Mouse (Mus musculus) mesoderm, embryonic 11.5 days (tissue): ENCODE measurements at regions not wholly inside any gene's neighbourhood (a gene's known extent, or its start where the extent isn't known, plus 50 kb on each side); places are given as distances from the start of the nearest gene placed in this dataset.

Experiments
- DNase-seq: peaks from one replicate; pipeline ENCODE4 v3.0.0-alpha.2; 2012; ENCODE audit warnings: low read depth, low spot score

DNA sequence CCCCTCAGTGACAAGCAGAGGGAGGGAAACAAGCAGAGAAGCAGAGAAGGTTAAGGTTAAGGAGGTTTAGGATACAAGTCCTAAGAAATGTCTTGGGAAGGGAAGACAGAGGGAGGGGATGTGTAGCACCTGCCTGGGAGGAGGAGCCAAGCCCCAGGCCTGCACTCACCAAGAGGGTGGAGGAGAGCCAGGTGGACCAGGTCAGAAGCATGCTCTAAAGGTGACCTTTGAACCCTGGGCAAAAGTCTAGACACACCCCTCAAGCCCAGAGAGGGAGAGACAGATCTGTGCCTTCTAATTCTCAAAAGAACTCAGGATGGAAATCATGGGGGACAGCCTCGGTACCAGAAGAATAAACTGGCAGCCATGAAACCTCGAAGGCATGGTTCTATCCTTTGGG is 54.4 kb upstream of the Calm2 start:
- DNase-seq: no peak

DNA sequence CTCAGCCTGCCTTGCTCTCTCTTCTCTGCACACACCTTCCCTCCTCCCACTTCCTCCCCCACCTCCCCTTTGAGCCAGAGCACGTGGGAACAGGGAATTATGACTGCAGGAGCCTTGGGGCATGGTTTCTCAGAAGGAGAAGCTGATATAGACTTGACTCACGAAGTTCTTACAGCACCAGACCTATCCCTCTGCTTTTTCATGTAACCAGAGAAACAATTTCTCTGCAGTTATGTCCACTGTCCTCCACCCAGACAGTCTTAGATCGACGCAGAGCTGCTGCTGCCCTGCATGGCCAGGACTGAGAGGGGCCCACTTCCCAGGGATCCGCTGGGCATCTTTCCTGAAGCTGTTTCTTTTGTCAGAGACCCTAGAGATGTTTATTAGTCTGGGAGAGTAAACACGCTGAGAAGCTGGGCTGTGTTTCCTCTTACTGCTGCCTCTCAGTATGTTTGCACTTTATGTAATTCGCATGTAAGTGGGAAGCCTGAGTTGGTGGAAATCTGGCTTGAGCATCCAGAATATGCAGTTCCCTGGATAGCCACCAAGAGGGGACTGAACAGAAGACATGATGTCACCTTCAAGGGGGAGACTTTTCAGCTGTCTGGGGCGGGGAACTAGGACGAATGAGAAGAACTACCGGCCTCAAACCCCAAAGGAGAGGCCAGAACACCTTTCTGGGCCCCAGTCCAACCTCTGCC is 55.1 kb upstream of the Calm2 start:
- DNase-seq: no peak

DNA sequence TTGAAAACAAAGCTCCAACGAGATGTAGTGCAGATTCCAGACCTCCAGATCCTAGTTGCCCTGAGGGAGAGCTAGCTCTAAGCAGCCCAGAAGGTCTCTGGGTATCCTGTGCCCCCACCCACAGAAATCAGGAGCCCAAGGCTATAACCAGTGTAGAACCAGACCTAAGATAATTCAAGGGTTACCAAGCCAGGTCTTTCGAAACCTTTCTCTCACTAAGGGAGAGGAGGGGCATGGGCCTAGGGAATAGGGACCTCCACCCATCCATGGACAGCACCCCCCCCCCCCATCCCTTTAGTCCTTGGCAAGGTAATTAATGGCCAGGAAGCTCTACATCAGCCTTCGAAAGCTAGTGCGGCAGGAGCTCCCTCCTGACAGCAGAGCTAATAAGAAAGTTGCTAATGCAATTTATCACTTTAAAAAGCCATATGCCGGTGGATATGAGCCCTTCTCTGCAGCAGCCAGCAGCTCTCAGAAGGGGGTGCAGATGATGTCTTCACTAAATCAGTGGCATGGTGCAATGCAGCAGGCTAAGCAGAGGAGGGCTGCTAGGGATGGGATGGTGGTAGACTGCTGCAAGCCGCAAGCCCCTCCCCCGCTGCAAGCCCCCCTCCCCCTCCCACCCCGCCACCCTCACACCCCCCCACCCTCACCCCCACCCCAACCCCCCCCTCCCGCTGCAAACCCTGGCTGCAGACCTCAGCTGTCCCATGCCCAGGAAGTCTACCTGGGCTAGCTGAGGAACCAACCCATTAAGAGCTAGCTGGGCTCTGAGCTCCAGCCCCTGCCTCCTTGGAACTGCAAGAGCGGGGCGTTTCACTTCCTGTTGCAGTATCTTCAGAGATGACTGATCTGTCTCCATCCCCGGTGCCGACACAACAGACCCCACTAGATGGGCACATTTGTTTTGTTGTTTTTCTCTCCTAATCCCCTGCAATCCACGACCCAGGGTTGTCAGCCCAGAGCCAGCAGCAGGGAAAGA is 55.9 kb upstream of the Calm2 start:
- peak; percentile 46 for DNase-seq

DNA sequence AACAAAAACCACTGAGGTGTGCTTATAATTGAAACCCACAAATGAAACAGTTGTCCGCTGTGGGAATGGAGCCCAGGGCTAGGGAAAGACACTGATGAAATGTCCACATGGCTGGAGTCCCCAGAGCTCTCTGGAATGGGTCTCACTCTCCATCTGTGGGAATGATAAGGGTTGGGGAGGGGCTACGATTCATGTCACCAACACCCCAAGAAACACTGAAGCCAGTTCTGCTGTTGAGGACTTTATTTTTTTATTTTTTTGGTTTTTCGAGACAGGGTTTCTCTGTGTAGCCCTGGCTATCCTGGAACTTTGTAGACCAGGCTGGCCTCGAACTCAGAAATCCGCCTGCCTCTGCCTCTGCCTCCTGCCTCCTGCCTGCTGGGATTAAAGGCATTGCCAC is 56.8 kb upstream of the Calm2 start:
- DNase-seq: no peak

DNA sequence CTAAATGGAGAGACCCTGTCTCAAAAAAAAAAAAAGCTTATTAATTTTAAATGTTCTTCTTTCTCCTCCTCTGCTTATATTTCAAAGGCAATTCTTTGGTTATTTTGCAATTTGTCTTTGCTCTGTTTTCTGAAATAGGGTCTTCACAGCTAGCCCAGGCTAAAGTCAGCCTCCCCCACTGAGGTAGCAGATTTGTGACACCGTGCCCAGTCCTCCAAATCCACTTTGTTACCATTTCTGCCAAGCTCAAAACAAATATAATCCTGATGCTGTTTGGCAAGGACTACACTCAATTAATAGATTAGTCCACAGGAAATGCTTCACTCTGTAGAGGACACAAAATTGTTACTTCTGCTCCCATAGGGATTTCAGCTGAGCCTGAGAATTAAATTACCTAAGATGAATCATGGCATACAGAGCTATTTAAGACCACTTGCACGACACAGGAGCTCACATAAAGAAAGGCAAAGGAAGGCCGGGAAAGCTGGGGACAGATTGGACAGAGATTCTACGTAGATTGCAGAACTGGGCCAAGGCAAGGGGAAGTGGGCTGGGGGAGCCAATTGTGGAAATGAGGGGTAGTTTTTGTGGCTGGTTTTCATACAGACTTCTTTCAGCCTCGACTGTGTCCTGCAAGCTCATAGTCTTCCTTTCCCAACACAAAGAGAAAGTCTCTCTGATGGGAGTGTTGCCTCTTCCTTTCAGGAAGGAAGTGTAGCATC is 58.4 kb upstream of the Calm2 start:
- DNase-seq: no peak

DNA sequence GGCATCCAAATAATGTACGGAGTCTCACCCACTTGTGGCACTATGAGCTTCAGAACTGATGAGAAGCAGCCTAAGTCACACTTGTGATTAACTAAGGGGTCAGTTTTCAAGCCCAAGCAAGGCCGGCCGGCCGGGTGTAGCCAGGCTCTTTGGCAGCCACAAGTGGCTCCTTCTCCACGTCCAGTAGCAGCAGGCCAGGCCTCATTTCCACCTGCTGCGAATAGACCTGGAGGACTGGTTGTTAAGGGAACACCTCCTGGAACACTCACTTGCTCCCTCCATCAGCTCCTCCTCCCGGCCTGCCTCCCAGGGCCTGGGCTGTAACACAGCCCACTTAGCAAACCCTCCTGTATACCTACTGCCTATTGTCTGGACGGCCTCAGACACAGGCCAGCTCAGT is 61.1 kb upstream of the Calm2 start:
- DNase-seq: no peak

DNA sequence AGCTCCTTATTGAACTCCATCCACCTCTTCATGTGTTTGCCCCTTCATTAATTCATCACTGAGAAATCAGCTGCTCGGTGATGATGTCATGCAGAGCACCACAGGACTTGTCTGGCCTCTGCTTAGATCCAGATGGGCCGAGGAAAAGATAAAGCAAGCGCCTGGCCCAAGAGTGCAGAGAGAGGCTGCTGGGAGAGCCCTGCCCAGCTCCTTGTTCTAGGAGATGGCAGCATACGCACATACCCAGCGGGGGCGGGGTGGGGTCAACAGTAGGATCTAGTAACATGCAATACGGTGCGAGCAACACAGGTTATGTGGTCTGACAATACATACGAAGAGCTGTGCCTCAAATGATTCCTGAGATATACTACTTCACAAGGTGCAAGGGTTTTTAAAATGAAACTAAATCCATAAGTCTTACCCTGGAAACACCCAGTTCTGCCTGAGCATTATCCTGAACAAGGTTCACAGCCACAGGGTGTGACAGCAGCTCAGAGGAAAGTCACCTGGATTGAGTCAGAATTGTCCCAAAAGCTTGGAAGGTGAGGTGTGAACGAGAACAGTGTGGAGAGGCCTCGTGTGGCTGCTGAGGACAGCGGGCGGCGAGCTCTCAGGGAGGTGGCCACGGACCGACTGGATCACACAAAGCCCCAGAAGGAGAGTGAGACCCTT is 62.0 kb upstream of the Calm2 start:
- no peak for DNase-seq

DNA sequence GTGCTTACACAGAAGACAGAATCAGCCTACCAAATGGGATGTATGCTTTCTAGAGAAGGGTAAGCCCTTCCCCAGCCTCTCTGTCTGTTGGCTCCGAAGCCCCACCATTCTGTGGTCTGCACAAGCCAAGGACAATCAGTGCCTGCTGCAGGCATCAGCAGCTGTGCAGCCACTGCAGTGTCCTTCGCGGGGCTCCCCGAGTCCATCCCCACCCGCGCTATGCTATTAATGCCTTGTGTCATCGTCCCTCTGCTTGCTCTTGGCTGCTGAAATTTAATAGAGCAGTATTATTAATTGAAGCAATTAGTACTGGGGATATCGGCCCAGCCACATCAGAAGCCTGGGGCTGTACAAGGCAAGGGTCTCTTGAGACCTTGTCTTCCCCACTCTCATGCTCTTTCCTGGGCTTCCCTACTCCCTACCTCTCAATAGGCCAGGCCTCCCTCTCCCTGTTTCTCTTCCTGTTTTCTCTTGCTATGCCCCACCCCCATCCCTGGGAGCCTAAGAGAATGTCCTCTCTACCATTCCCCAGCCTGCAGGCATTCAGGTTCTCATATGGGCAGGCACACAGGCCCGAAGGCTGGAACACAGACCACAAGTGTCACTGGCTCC is 65.4 kb upstream of the Calm2 start:
- DNase-seq: no peak

DNA sequence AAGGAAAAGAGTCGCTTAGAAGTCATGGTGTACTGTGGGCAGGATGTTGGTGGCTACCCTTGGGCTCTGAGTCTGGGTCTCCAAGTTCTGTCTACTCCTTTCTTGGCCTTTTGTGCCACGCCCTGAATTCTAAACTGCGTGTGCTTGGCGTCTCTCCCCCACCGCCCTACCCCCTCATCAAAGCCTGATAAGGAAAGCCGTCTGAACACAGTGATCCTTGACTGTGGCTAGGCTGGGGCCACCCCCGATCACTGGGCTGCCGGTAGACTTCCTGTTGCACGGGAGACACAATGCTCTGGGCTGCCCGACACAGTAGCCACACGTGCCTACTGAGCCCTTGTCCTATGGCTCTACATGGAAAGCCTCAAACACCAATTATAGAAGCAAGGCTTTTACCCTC is 67.1 kb upstream of the Calm2 start:
- no peak for DNase-seq

DNA sequence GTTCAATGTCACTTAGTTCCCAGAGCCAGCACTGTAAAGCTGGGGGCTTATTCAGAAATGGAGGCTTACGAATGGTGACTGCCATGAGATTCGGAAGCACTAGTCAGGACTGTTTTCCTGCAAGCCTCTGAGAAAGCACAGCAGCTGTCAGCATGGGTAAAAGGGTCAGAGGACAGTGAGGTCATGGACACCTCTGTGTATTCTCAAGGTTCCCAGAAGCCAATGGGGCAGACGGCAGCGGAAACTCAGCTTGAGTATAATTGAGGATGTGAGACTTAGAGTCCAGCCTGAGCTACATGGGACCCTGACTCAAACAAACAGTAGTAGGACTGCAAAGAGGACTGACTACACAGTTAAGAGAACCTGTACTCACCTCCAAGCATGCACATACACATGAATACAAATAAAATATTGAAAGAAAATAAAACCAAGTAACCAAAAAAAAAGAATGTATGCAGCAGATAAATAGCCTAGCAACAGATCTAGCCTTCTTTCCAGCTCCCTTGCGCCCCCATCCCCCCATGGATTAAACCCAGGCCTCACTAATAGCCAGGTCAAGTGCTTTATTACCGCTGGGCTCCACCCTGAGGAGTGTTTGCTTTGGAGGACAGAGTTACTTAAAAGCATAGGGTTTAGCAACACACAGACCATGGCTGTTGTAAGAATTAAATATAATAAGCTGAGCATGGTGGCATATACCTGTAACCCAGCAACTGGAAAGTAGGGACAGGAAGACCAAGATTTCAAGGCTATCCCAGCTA is 67.8 kb upstream of the Calm2 start:
- no peak for DNase-seq

DNA sequence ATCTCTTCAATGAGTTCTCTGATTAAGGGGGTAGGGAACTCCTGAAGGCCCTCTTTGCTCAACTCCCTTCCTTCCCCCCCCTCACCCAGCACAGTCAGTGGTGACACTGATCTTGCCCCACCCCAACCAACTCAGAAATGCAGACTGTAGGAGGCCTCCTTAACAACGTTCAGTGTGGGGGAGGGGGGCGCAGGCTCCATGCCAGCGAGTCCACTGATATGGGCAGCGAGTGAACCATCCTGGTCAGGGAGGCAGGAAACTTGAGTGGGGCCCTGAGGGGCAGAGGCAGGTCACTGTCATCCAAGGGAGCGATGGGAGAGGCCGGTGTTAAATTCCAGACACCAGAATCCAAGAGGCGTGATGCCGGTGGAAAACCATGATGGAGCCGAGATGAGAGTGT is 70.5 kb upstream of the Calm2 start:
- DNase-seq: no peak

DNA sequence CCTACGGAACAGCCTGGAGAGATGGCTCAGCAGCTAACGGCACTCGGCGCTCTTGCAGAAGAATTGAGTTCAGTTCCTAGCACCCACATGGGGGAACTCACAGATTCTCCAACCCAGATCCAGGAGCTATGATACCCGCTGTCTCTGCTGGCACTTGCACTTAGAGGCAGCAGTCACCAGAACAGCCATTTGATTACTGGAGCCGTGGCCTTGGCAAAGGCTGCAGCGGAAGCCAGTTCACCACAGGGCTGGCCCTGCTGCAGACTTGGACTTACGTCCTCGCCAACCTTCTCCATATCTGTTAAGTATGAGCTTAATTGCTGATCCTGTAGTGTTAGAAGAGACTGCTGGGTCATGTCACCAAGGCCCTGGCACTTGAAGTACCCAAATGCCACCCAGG is 72.7 kb upstream of the Calm2 start:
- DNase-seq: no peak

DNA sequence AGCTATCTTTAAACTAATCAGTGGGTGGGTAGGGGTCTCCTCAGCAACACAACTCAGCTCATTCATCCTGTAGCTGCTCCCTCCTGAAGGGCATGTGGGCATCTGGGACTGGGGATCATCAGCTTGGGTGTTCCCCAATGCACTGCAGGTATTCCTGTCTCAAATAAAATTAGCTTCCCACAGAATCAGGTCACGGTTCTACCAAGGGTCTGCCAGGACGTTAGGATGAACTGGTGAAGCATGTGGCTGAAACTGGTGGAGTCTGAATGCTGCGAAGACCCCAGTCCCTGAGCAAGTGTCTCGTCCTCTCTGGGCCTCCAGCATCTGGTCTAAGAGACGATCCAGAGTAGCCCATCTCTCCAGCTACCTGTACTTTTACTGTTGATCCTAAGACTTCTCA is 74.1 kb upstream of the Calm2 start:
- DNase-seq: no peak

DNA sequence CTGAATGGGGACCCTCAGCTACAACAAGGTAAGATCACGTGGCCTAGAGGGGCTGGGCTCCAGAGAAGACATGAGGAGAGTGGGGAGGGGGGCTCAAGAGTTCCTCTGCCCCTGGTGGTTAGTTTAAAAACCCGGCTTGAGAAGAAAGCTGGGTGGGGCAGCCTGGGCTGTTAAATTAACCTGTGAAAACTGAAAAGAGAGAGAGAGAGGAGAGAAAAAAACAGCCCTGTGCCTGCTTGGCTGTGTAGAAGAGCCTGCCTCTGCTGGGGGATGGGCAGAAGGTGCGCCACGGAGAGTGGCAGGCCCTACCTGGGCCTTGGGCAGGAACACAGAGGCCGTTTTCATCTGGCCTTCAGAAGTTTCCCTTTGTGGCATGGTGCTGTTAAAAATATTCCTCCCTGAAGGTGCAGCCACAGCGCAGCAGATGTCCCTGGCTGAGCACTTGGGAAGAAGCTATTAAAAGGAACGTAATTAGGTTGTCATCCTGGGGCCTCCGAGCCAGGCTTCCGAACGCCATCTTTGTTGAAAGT is 75.0 kb upstream of the Calm2 start:
- no peak for DNase-seq

DNA sequence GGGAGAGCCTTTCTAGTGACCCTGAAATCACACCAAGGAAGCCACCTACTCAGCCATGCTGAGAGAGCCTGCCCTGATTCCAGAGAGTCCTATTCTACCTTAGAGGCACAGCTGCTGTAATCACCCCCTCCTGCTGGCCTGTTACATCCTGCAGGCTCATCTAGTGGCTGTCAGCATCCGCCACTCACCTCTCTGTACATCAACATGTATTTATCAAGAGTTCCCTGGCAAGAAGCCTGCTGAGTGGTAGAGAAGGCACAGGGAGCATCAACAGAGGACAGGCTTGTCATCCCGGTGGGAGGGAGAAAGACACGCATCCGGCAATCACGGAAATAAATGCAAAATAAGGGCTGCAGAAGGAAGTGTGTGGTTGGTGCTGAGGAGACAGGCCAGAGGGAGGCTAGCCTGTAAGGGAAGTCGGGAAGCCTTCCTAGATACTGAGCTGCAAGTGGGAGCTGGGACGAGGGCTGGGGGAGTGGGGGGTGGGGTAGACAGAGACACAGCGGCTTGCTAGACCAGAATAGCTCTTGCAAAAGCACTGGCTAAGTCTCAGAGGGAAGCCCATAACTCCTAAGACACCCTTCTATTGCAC is 75.9 kb upstream of the Calm2 start:
- no peak for DNase-seq

DNA sequence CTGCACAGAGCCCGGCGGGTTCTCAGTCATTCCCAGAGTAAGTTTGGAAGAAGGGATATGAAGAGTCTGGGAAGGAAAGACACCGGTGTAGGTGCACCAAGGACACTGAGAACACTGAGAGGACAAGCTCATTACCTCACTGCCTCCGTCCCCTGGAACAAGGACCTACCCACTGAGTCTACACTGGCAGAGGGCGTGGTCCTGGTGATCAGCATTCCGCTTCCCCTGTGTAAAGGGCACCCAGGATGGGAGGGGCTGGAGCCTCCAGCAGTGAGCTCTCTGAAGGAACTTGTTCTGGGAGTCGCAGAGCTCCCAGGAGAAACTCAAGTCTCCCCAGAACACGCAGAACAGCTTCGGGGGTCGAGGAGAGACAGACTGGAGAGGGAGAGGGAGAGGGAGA is 76.9 kb upstream of the Calm2 start:
- no peak for DNase-seq

DNA sequence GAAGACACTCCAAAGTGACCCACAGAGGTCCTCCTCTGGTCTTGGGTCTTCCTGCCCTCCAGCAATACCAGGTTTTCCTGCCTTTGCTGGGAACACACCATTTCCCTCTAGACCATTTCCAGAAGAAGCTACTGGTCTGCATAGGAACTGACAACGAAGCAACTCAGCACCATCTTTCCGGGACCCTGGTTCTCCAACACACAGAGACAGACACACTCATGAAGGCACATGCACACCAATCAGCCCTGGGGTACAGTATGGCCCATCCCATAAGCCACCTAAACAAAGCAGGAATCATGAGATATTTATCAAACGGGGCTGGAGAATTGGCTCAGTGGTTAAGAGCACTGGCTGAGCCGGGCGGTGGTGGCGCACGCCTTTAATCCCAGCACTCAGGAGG is 80.4 kb upstream of the Calm2 start:
- no peak for DNase-seq

DNA sequence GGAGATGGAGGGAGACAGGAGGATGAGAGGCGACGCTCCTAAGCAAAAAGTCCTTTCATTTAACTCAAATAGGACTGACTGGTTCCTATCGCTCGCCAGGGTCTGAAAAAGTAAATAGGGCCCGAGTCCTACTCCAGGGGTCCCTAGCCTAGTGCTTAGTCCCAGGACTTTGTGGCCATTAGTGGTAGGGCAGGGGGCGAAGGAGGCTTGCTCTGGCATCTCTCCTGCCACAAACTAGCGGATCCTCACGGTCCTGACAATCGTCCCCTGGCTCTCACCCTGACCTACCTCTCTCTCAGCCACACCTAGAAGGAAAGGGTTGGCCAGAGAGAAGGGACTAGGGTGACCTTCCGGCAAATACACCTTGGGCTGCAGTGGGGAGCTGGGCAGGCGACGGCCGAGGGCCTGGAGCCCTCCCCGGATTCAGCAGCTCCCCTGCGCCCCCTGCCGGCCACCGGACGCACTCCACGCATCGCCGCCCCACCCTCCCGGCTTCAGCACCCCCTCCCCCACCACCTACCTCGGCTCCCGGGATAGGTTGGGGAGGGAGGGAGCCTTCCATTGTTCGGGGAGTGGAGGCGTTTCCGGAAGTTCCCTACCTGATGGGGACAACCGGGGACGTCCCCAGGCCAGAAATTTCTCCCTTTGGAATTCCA is 83.6 kb upstream of the Calm2 start:
- peak; percentile 81 for DNase-seq

DNA sequence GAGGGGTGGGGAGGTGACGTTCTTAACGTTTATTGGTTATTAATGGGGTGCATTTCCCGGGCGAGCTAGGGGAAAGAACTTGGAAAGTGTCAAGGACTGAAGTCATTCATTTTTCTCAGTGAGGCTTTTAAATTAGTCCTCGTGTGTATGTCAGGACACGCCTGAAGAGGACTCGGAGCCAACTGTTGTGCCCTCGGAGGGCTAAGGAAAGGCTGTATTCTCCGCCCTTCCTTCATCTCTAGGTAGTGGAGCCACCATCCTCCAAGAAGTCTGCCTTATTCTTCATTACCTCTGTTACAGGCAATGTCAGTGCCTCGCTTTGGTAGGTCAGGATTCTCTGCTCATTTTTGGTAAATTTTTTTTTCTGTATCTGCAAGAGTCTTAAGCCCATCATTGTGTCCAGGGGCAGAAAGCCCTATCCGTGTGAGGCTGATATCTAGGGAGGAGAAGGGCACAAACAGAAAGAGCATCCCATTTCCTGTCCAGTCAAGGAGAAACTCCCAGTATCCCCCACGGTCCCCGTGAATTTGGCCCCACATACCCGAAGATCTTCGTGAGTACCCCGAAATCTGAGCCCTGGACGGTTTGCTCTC is 84.2 kb upstream of the Calm2 start:
- DNase-seq: no peak
